Mouse (Mus musculus): ENCODE data around the gene Rps27rt.
"Not testable (repeated sequence)": the region's sequence is repeated elsewhere in the genome, so short reads cannot be mapped to it uniquely, and the experiment has no call there.

Rps27rt gene

DNA sequence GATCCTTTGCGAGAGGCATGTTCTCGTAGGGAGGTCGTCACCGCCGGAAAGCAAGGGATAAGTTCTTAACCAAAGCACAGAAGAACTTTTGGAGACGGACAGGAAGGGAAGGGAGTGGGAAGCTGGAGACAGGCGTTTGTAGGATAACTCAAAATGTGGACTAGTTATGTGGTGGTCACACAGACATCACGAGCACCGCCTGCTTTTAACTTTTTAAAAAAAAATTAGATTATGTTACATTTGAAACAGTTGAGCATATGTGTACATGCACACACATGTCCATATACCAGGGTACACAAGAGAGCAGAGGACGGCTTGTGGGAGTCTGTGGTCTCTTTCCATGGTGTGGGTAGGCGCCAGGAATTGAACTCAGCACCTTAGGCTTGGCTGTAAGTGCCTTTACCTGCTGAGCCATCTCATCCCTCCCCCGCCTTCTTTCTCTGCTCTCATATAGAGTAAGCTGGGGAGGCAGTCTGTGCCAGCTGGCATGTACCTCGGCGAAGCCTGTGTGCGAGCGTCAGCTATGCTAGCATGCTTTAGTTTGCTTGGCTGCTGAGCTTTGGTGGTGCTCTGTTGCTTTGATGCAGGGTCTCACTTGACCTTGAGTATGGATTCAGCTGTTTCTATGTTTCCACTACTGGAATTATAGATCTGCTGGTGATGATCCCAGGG, at the start of gene Rps27rt:
TSS of gene Rps27rt (minus strand) at position 51 of the 672 bp plus-strand sequence.
- no peak for DNase-seq

DNA sequence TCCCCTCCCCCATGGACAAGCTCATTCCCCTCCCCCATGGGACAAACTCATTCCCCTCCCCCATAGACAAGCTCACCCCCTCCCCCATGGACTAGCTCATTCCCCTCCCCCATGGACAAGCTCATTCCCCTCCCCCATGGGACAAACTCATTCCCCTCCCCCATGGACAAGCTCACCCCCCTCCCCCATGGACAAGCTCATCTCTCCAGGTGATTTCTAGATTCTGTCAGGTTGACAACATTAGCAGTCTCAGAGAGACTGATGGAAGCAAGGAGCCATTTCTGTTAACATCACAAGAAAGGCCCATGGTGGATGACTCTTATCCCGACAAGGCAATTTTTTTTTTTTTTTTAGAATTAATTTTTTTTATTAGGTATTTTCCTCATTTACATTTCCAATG, 48.5 kb upstream of the Rps27rt start:
- not testable (repeated sequence) for DNase-seq

DNA sequence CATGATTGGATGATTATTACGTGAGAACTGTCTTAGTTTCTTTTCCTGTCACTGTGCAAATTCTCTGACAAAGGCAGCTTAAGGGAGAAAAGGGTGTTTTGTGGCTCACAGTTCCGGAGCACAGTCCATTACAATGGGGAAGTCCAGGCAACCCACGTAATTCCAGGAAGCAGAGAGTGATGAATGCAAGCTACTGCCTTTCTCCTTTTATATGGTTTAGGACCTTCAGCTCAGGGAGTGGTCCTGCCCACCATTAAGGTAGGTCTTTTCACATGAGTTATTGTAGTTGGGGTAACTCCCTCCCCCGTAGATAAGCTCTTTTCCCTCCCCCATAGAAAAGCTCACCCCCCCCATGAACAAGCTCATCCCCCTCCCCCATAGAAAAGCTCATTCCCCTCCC, 48.0 kb upstream of the Rps27rt start:
- DNase-seq, result no peak

DNA sequence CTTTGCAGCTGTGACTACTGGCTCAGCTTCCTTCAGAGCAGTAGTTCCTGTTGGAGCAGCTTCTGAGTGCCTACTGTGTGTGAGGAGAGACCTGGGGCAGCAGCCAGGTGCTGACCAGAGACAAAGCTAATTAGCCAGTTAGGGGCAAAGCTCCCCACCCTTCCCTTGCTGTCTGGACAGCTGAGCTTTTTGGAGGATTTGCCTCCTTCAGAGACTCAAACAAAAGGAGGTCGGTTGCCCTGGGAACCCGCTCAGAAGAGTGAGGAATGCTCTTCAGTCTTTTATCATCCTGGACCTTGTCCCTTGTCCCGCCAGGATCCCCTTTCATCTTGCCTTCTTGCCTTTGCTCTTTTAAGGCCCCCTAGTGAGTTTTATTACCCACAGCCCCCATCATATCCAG, 46.8 kb upstream of the Rps27rt start:
- no peak for DNase-seq

DNA sequence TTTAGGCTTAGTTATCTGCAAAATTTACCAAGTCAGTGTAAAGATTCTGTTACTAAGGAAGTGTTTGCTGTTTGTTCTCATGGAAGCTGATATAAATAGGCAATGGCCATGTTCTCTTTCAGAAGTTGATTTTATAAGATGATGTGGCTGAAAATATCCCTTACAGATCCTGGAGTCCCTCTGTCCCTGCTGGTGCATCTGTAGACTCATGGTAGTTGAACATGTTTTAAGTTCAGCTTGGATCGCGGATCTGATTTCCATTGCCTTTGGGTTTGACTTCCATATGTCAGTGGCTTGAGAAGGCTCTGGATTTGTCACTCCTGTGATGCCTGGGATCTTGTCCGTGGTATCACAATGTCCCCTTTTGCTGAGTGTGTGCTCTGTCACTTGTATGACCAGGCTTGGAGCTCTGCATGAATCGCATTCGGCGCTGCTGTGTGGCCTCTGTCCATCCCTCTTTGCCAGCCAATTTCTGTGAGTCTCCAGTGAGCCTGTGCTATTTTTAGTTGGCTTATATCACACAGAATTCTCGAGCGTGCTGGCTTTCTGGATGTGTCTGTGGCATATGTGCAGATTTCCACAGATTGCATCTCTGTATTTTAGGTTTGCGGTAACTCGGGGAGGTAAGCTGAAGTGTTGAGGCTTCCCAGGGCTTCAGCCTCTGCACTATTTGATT, 41.3 kb upstream of the Rps27rt start:
- DNase-seq, result peak; percentile 90

DNA sequence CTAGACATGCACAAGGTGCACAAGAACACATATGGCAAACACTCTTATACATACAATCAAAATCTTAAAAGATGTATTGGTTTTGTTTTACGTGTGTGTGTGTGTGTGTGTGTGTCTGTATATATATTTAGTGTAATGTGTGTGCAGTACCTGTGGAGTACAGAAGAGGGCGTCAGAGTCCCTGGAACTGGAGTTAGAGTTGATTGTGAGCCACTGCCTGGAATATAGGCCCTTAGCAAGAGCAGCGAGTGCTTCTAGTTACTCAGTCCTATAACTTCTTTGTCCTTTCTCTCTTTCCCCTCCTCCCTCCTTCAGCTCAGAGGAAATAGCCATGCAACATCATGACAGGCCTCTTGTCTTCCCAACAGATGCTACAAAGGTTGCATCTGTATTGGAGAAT, 40.6 kb upstream of the Rps27rt start:
- no peak for DNase-seq

DNA sequence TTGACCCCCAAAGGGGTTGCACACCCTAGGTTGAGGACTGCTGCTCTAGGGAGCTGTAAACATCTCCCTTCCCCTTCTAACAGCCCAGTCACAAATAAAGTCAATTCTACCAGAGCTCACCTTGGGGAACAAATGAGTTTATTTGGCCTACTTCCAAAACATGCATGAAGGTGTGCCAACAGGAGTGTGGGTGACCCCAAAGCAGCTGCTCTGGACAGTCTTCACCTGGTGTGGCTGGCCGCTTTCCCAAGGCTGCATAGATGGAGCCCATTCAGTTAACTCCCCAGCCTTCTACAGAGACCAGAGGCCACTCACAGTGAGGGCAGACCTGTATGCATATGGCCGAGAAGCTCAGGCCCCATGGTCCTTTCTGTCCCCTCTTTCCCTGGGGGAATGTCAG, 38.9 kb upstream of the Rps27rt start:
- DNase-seq, result no peak

DNA sequence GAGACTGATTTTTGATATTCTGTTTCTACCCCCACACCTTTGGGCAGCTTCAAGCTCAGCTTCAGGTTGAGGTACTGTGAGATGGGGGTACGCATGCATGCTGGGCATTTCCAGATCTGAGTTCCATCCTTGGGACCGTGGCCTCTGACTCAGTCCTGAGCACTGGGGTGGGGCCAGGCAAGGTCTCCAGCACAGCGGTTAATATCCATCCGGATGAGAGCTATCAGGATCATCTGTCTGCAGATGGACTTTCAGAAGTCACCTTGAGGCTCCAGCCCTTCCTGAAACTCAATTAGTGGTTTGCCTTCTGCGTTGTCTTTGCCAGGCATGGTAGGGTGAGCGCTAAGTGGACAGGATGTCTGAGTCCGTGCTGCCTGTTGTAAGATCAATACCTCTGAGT, 37.6 kb upstream of the Rps27rt start:
- no peak for DNase-seq

DNA sequence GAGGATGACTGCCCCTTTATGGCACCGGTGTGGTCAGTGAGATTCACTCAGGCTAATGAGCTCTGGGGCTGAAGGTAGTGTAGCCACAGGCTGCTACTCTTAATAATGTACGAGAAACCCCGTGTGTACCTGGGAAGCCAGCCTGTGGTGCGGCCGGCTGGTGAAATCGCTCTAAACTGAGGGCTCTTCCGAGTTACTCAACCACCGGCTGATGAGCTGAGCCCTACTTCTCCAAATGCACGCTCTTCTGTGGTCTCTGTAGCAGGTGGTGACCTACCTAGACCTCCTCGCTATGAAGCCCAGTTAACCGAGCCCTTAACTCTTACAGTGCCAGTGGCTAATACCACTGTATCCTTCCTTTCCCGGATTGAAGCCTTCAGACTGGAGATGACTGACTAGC, 29.8 kb upstream of the Rps27rt start:
- DNase-seq, result no peak

DNA sequence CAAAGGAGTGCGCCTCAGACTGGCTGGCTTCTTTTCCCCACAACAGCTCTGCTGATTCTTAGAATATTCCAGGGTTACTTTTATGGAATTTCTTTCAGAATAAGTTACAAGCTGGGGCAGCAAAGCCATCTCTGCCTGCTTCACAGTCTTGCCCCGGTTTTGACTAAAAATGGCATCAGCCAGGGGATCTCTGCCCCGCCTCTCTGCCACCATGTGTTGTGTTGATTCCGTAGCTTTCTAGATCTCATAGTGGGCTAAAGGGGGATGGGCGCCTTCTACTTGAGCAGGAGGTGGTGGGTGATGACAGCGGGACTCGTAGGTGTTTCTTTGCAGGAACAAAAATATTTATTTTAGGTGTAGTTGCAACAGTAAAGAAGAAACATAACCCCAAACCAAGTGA, 25.7 kb upstream of the Rps27rt start:
- no peak for DNase-seq

DNA sequence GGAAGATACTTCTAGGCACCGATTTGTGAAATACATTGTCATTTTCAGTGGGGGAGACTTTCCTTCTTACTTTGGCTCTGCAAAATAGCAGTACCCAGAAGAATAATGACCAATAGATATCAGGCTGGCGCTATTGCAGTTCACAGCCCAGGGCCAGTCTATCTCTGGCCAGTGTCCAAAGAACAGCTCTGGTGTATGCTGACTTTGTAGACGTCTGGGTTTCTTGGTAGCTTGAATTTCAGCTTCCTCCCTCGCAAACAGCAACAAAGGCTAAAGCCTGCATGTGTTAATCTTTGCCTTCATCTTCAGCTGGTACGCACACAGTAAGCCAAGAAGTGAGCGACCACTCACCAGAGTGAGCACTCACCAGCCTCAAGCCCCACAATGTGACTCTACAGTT, 25.2 kb upstream of the Rps27rt start:
- no peak for DNase-seq

DNA sequence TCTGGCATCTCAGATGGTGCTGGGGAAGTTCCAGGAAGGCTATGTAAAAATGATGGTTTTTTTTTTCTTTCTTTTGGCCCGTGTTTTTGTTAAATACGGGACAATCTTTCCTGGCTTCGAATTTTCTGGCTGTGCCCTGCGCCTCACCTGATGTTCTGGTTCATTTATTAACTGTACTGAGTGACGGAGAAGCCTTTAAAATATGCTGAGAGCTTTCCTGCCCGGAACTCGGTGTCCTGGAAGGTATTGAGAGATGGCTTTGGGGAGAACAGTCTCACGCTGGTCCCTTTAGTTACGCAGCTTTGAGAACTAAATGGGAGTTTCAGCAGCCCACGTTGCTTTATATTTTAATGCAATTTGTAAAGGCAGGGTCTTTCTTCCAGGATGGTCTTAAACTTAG, 22.9 kb upstream of the Rps27rt start:
- DNase-seq, result no peak

DNA sequence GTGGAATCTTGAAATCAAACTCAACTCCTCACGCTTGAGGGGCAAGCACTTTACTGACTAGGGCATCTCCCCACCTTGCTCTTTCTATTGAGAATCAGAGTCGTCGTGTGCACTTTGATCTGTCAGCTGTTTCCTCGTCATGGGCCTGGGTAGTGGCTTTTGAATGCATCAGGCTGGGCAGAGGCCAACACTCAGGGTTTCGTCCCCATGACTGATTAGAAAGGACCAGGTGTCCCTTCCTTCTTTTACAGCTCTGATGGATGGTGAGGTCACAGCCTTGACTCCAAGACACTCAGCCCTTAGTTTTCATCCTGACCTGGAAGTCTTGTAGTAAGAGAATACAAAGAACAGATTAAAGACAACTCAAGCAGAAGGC, 17.2 kb upstream of the Rps27rt start:
- no peak for DNase-seq

DNA sequence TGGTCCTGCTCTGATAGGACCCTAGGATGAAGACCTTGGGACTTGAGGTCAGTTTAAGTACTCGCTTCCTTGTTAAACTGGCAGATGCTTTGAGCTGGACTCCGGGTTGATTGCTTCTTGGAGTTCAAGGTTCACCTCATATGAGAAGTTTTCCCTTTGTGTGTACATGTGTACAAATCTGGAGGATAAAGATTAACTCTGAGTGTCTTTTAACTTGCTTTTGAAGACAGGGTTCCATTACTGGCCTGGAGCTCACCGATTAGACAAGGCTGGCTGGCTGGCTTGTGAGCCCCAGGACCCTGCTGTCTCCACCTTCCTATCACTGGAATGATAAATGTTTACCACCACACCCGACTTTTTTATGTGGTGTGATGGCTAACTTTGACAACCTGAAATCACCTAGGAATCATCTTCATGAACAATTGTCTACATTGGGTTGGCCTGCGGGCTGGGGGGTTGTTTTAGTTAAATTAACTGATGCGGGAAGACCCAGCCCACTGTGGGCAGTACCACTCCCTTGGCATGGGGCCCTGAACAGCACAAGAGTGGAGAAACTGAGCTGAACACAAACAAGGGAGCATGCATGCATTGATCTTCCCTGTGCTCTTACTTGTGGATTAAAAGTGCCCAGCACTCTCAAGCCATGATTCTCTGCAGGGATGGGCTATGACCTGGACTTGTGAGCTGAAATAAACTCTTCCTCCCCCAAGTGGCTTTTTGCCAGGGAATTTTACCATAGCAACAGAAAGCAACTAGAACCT, 16.7 kb upstream of the Rps27rt start:
- DNase-seq, result no peak

DNA sequence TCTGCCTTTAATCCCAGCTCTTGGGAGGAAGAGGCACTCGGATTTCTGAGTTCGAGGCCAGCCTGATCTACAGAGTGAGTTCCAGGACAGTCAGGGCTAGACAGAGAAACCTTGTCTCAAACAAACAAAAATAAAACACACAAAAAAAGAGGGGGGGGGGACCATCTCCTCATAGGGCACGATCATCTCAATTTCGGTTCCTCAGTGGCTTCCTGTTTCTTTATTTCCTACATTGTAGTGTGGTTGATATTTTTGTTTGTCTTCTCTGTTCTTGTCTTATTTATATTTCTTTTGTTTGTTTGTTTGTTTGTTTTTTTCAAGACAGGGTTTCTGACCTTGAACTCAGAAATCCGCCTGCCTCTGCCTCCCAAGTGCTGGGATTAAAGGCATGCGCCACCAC, 13.9 kb upstream of the Rps27rt start:
- no peak for DNase-seq

DNA sequence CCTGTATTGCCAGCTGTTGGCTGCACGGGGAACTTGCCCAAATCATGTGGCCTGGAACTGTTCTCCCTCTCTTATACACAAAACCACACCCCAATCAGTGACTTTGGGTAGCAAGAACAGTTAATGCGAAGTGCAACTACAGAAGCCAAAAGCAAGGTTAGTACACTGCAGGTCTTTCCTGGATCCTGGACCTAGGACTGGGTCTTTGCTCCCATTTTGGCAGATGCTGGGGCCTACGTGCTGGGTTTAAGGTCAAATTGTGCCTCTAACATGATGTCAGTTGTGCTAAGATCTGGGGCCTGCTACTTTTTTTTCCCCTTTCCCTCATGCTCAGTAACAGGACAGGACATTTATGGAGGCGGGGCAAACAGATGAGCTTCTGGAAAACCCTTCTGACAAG, 13.2 kb upstream of the Rps27rt start:
- no peak for DNase-seq

DNA sequence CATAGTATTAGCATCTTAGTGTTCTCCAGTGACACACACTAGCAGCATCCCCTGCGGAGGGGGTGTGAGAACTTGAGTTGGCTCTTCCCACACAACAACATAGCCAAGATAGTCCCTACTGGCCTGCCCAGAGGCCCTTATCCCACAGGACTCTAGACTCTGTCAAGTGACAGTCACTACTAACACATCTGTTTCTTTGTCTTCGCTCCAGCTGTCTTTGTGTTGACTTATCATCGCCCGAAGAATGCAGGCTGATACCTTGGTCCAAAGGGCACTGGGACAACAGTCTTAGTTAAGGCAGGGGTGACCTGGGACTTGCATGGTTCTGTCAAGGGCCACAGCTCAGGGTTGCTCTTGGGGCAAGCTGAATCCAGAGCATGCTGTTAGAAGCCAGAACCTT, 12.7 kb upstream of the Rps27rt start:
- no peak for DNase-seq

DNA sequence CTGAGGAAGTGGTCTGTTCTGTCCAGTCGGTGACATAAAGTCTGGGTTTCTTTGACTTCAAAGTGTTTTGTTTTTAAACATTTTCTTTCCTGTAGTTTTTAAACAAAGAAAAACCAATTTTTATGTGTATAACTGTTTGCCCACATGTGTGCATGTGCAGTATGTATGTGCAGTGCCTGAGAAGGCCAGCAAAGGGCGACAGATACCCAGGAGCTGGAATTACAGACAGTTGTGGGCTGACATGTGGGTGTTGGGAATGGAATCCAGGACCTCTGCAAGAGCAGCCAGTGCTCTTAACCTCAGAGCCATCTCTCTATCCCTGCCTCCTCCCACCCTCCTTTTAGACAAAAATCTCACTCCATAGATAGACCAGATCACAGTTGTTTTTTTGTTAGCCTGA, 10.0 kb upstream of the Rps27rt start:
- no peak for DNase-seq

DNA sequence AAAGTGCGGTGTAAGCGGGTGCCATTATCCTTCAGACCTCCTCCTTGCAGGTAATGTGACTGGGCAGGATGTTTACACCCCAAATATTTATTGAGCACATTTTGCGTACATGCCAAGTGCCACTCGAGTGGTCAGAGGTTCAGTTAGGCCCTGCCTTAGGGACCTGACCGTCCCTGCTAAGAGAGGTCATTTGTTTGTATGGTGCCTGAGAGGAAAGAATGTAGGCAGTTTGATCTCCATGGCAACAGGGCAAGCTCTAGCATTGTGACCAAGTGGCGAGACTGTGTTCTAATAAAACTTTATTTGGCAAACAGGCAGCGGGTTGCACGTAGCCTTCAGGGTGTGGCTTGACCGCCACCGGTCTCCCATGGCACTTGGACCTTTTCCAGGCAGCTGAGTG, 7.9 kb upstream of the Rps27rt start:
- no peak for DNase-seq

DNA sequence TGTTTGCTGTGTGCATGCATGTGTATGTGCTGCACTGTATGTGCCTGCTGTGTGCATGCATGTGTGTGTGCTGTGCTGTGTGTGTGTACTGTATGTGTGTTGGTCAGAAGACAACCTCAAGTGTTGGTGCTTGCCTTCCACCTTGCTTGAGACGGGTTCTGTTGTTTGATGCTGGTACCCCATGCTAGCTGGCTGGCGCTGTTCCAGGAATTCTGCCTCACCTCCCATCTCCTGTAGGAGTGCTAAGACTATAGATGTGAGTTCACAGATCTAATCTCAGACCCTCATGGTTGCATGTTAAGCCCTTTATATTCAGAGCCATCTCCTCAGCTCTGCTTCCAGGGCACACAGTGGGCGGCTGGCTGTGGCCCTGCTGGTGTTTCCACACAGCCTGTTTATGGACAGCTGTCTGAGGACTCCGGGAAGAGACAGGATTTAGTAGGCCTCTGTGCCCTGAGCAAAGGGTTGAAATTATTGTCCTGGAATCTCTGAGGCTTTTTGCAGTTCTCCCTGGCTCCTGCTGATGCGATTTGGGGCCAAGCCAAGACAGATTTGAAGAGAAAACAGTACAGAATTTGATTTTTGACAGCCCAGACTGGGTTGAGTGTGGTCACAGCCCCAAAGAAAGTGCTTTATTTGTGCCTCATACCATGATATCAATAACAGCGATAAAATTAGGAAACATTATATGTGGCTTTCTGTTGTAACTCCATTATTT, 6.2 kb upstream of the Rps27rt start:
- DNase-seq, result no peak

DNA sequence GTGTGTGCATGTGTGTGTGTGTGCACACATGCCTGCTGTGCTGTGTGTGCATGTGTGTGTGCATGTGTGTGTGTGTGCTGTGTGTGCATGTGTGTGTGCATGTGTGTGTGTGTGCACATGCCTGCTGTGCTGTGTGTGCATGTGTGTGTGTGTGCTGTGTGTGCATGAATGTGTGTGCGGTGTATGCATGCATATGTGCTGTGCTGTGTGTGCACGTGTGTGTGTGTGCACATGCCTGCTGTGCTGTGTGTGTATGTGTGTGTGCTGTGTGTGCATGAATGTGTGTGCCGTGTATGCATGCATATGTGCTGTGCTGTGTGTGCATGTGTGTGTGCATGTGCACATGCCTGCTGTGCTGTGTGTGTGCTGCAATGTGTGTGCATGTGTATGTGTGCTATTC, 5.5 kb upstream of the Rps27rt start:
- DNase-seq, result no peak

DNA sequence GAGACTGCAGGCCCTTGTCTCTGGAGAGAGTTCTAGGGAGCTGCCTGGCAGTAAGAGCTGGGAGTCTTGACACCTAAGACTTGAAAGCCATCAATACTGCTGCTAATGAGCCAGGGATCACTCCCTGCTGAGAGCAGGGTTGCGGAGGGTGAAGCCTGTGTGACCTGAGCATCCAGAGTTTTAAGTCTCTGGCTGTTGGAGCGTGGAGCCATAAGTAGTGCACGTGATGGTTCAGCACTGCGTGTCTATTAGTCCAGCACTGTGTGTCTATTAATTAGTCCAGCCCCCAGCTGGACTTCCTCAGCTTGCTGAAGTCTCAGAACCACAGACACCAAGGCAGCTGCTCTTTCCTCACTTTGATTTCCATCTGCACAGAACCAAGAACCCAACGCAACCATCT, 3.8 kb upstream of the Rps27rt start:
- DNase-seq, result no peak

DNA sequence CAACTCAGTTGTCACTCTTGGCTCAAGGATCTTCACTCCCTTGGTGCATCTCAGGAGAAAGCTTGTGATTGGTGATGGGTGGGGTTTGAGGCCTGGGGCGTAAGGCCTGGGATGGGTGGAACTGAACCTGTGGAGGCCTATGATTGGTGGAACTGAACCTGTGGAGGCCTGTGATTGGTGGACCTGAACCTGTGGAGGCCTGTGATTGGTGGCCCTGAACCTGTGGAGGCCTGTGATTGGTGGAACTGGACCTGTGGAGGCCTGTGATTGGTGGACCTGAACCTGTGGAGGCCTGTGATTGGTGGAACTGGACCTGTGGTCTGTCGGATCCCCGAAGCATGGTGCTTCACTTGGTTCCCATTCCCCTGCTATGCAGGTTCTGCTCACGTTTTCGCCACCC, 3.2 kb upstream of the Rps27rt start:
- DNase-seq, result no peak

DNA sequence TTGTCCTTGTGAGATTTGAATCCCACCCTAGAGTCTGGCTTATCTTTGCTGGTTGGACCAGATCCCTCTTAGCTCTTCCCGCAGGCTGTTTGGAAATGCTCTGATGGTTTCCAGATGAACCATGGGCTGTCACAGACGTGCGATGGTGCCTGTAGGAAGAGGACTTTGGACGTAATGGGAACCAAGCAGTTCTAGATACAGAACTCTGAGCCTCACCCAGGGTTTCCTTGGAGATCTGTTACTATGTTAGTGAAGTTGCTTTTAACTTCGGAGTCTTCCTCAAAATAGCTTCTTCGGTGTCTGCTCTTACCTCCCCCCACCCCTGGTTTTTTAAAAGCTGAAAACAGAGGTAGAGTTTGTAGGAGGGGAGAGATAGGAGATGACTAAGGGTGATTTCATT, 2.6 kb downstream of the Rps27rt start:
- no peak for DNase-seq

All from heart, adult 11 months (tissue).